Comparison of ENCODE assay signal across 34 mouse cellular contexts in the genomic region with DNA sequence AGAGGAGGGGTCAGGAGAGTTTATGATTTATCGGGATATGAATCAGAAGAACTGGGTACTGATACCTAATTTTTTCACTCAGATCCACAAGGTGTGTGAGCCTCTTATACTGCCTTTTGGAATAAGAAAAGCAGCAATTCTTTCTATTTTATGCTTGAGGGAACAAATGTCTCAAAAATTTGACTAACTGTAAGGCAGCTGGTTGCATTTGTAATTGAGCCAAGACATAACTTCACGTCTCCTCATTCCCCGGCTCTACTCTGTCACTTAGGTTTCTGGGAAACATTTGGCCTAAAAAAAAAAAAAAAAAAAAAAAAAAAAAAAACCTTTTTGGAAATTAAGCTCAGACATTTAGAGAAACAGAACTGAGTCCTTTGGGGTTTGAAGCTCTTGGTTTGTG. TPM values are rescaled to one million over a fixed set of nuclear protein-coding genes. Genes with fewer than 3 reads are reported as not detected.
A peak's percentile ranks its signal among the peaks of the same experiment; 100 is the strongest.
DNase-seq lines count a peak whose midpoint lies in the region; ATAC-seq and TF ChIP-seq lines count a peak whose summit lies in the region.
"Had no signal": no experiment of that assay in that cellular context is flagged by ENCODE, and none has a peak within 500 bp of the region (broad histone marks: within the 10 kb centered on the region; RNA-seq: fewer than 3 reads in every experiment).

No protein-coding gene starts in this region.

- no peaks in the 10 kb centered on the region for H3K9me3 ChIP-seq in embryonic facial prominence, embryonic 14.5 days (ENCODE audit: control insufficient read depth, low read length)
- H3K9me3 ChIP-seq in embryonic facial prominence, embryonic 10.5 days = no peaks in the 10 kb centered on the region
- no peaks in the 10 kb centered on the region for H3K9me3 ChIP-seq in limb, embryonic 14.5 days (ENCODE audit: control insufficient read depth, low read length)
- no peaks in the 10 kb centered on the region for H3K9me3 ChIP-seq in limb, embryonic 10.5 days (replicated peaks)
- H3K9me3 ChIP-seq in kidney, embryonic 16.5 days (ENCODE audit: low read length) = no peaks in the 10 kb centered on the region
- H3K9me3 ChIP-seq: embryonic facial prominence, embryonic 12.5 days; hindbrain, embryonic 13.5 days; limb, embryonic 12.5 days; megakaryocyte, embryonic 14.5 days; midbrain, embryonic 12.5 days; neural tube, embryonic 12.5 days had no signal

- no peaks in the 10 kb centered on the region for H3K36me3 ChIP-seq in embryonic facial prominence, embryonic 14.5 days (ENCODE audit: control insufficient read depth, insufficient read depth, low read length)
- H3K36me3 ChIP-seq in embryonic facial prominence, embryonic 10.5 days (replicated peaks) = no peaks in the 10 kb centered on the region
- no peaks in the 10 kb centered on the region for H3K36me3 ChIP-seq in limb, embryonic 14.5 days (ENCODE audit: control insufficient read depth, insufficient read depth, low read length)
- H3K36me3 ChIP-seq in limb, embryonic 10.5 days = no peaks in the 10 kb centered on the region
- no peaks in the 10 kb centered on the region for H3K36me3 ChIP-seq in kidney, embryonic 16.5 days (ENCODE audit: insufficient read depth, low read length)
- H3K36me3 ChIP-seq: embryonic facial prominence, embryonic 12.5 days; heart, embryonic 12.5 days; hindbrain, embryonic 13.5 days; limb, embryonic 12.5 days; midbrain, embryonic 12.5 days; neural tube, embryonic 12.5 days had no signal

- 50% methylated on average over 3 of the region's 3 CpGs for WGBS in embryonic facial prominence, embryonic 14.5 days
- 89% methylated on average over 3 of the region's 3 CpGs for WGBS in embryonic facial prominence, embryonic 10.5 days
- whole genome bisulfite sequencing in limb, embryonic 14.5 days = 70% methylated on average over 3 of the region's 3 CpGs
- 91% methylated on average over 3 of the region's 3 CpGs for WGBS in limb, embryonic 10.5 days
- WGBS in kidney, embryonic 16.5 days = 67% methylated on average over 3 of the region's 3 CpGs

- no peak overlapping the region for H3K9ac ChIP-seq in embryonic facial prominence, embryonic 14.5 days (ENCODE audit: low read depth, low read length)
- no peak overlapping the region for H3K9ac ChIP-seq in limb, embryonic 14.5 days (ENCODE audit: low read depth, low read length, severe bottlenecking)
- H3K9ac ChIP-seq in kidney, embryonic 16.5 days (replicated peaks; ENCODE audit: low read length) = no peak overlapping the region
- H3K9ac ChIP-seq: embryonic facial prominence, embryonic 12.5 days; heart, embryonic 12.5 days; hindbrain, embryonic 13.5 days; limb, embryonic 12.5 days; midbrain, embryonic 12.5 days; neural tube, embryonic 12.5 days had no signal

- H3K4me1 ChIP-seq in embryonic facial prominence, embryonic 14.5 days (ENCODE audit: control insufficient read depth, insufficient read depth, low read length) = no peaks in the 10 kb centered on the region
- H3K4me1 ChIP-seq in embryonic facial prominence, embryonic 10.5 days = no peaks in the 10 kb centered on the region
- H3K4me1 ChIP-seq in limb, embryonic 14.5 days (ENCODE audit: control insufficient read depth, insufficient read depth, low read length) = no peaks in the 10 kb centered on the region
- H3K4me1 ChIP-seq in limb, embryonic 10.5 days = no peaks in the 10 kb centered on the region
- H3K4me1 ChIP-seq in kidney, embryonic 16.5 days (ENCODE audit: insufficient read depth, low read length) = no peaks in the 10 kb centered on the region
- H3K4me1 ChIP-seq: embryonic facial prominence, embryonic 12.5 days; heart, embryonic 12.5 days; hindbrain, embryonic 13.5 days; limb, embryonic 12.5 days; neural tube, embryonic 12.5 days had no signal

- TF ChIP-seq POLR2A in limb, embryonic 14.5 days (IDR thresholded peaks at IDR 0.05; ENCODE audit: borderline replicate concordance, extremely low read depth, insufficient read depth, insufficient read length) = no peak

- no peak overlapping the region for H3K4me3 ChIP-seq in embryonic facial prominence, embryonic 14.5 days (ENCODE audit: low read depth, low read length)
- H3K4me3 ChIP-seq in embryonic facial prominence, embryonic 10.5 days = no peak overlapping the region
- no peak overlapping the region for H3K4me3 ChIP-seq in limb, embryonic 14.5 days (replicated peaks; ENCODE audit: low read length)
- H3K4me3 ChIP-seq in limb, embryonic 10.5 days = no peak overlapping the region
- H3K4me3 ChIP-seq in kidney, embryonic 16.5 days (ENCODE audit: low read length) = no peak overlapping the region
- H3K4me3 ChIP-seq: embryonic facial prominence, embryonic 12.5 days; heart, embryonic 12.5 days; hindbrain, embryonic 13.5 days; limb, embryonic 12.5 days; megakaryocyte, embryonic 14.5 days; midbrain, embryonic 12.5 days; myocyte; neural tube, embryonic 12.5 days had no signal

- ATAC-seq in embryonic facial prominence, embryonic 14.5 days (ENCODE audit: low read depth) = no peak
- peak; percentile 70 for ATAC-seq in frontal cortex, adult (ENCODE audit: low TSS enrichment)
- no peak for ATAC-seq in limb, embryonic 14.5 days (ENCODE audit: low FRiP score, low read depth)
- no peak for ATAC-seq in cerebellum, adult (ENCODE audit: insufficient number of reproducible peaks, low FRiP score, low TSS enrichment)
- ATAC-seq in kidney, embryonic 16.5 days (ENCODE audit: low FRiP score, low TSS enrichment) = no peak
- ATAC-seq: intestine, postnatal 0 days had no signal

- peak; percentile 12 for DNase-seq in embryonic facial prominence, embryonic 14.5 days (ENCODE audit: low spot score)
- no peak for DNase-seq in embryonic facial prominence, embryonic 10.5 days (ENCODE audit: low spot score)
- no peak for DNase-seq in frontal cortex, postnatal 36 days (ENCODE audit: low spot score in 2 of 2)
- DNase-seq in limb, embryonic 14.5 days (ENCODE audit: low spot score) = peak; percentile 28
- no peak for DNase-seq in limb, embryonic 10.5 days (ENCODE audit: low spot score)
- DNase-seq: adrenal gland, postnatal 14 days; cerebellum, adult 11 months; cerebellum, adult 9-10 months; cerebellum, postnatal 36 days; gastrocnemius, postnatal 25 days; heart, adult 18-20 months; heart, postnatal 4 days; kidney, adult 9 months; kidney, postnatal 25 days; layer of hippocampus, postnatal 36 days; lung, postnatal 4 days; right cerebral cortex, adult 18-20 months; right cerebral cortex, postnatal 4 days; thymus, adult 2 months; thymus, postnatal 36 days had no signal

- no peaks in the 10 kb centered on the region for H3K27me3 ChIP-seq in embryonic facial prominence, embryonic 14.5 days (replicated peaks; ENCODE audit: control insufficient read depth, insufficient read depth, low read length)
- H3K27me3 ChIP-seq in embryonic facial prominence, embryonic 10.5 days (replicated peaks; ENCODE audit: low read depth, poor library complexity, severe bottlenecking) = no peaks in the 10 kb centered on the region
- H3K27me3 ChIP-seq in limb, embryonic 14.5 days (ENCODE audit: control insufficient read depth, insufficient read depth, low read length) = no peaks in the 10 kb centered on the region
- no peaks in the 10 kb centered on the region for H3K27me3 ChIP-seq in limb, embryonic 10.5 days (ENCODE audit: low read depth, poor library complexity, severe bottlenecking)
- H3K27me3 ChIP-seq in kidney, embryonic 16.5 days (ENCODE audit: insufficient read depth, low read length) = no peaks in the 10 kb centered on the region
- H3K27me3 ChIP-seq: CH12.LX; embryonic facial prominence, embryonic 12.5 days; heart, embryonic 12.5 days; hindbrain, embryonic 13.5 days; limb, embryonic 12.5 days; midbrain, embryonic 12.5 days; neural tube, embryonic 12.5 days had no signal

- H3K27ac ChIP-seq in embryonic facial prominence, embryonic 14.5 days (replicated peaks; ENCODE audit: low read depth, low read length) = no peak overlapping the region
- no peak overlapping the region for H3K27ac ChIP-seq in embryonic facial prominence, embryonic 10.5 days (replicated peaks)
- no peak overlapping the region for H3K27ac ChIP-seq in limb, embryonic 14.5 days (replicated peaks; ENCODE audit: low read depth, low read length)
- no peak overlapping the region for H3K27ac ChIP-seq in limb, embryonic 10.5 days
- no peak overlapping the region for H3K27ac ChIP-seq in kidney, embryonic 16.5 days (ENCODE audit: low read length)
- H3K27ac ChIP-seq: embryonic facial prominence, embryonic 12.5 days; hindbrain, embryonic 13.5 days; limb, embryonic 12.5 days; midbrain, embryonic 12.5 days; neural tube, embryonic 12.5 days had no signal

- no peak overlapping the region for H3K4me2 ChIP-seq in embryonic facial prominence, embryonic 14.5 days (ENCODE audit: low read depth, low read length)
- H3K4me2 ChIP-seq in limb, embryonic 14.5 days (replicated peaks; ENCODE audit: low read depth, low read length, severe bottlenecking) = no peak overlapping the region
- no peak overlapping the region for H3K4me2 ChIP-seq in kidney, embryonic 16.5 days (replicated peaks; ENCODE audit: low read depth, low read length)
- H3K4me2 ChIP-seq: embryonic facial prominence, embryonic 12.5 days; heart, embryonic 12.5 days; hindbrain, embryonic 13.5 days; limb, embryonic 12.5 days; liver, embryonic 11.5 days; midbrain, embryonic 12.5 days; neural tube, embryonic 12.5 days had no signal

RNA-seq across cellular contexts. Expression of a gene that starts 19.6 kb away (rescaled TPM):
- 24.1 and 24.4 TPM in 2 replicates for polyA plus RNA-seq in embryonic facial prominence, embryonic 14.5 days (2014; fragmentation: Nextera tagmentation; extraction: Ambion mirVana)
- polyA plus RNA-seq in embryonic facial prominence, embryonic 10.5 days (2016; fragmentation: Nextera tagmentation; extraction: Ambion mirVana) = 9.6 and 11.7 TPM in 2 replicates
- 22.8 and 25.4 TPM in 2 replicates for polyA plus RNA-seq in limb, embryonic 14.5 days (2012; rRNA removed)
- 25.2 and 27.7 TPM in 2 replicates for polyA plus RNA-seq in limb, embryonic 14.5 days (2014; fragmentation: Nextera tagmentation; extraction: Ambion mirVana)
- 6.1 and 8.6 TPM in 2 replicates for polyA plus RNA-seq in limb, embryonic 10.5 days (2016; fragmentation: Nextera tagmentation; extraction: Ambion mirVana)
- polyA plus RNA-seq in kidney, embryonic 16.5 days (2015; fragmentation: Nextera tagmentation; extraction: Ambion mirVana) = 20.1 and 21.6 TPM in 2 replicates

RNA-seq across cellular contexts. Expression of a gene that starts 23.7 kb away (rescaled TPM):
- 45.1 and 48.9 TPM in 2 replicates for polyA plus RNA-seq in embryonic facial prominence, embryonic 14.5 days (2014; fragmentation: Nextera tagmentation; extraction: Ambion mirVana)
- polyA plus RNA-seq in embryonic facial prominence, embryonic 10.5 days (2016; fragmentation: Nextera tagmentation; extraction: Ambion mirVana) = 104 and 105 TPM in 2 replicates
- 68.0 and 68.4 TPM in 2 replicates for polyA plus RNA-seq in limb, embryonic 14.5 days (2012; rRNA removed)
- polyA plus RNA-seq in limb, embryonic 14.5 days (2014; fragmentation: Nextera tagmentation; extraction: Ambion mirVana) = 52.0 and 53.9 TPM in 2 replicates
- polyA plus RNA-seq in limb, embryonic 10.5 days (2016; fragmentation: Nextera tagmentation; extraction: Ambion mirVana) = 97.8 and 110 TPM in 2 replicates
- 77.9 and 83.0 TPM in 2 replicates for polyA plus RNA-seq in kidney, embryonic 16.5 days (2015; fragmentation: Nextera tagmentation; extraction: Ambion mirVana)

RNA-seq across cellular contexts. Expression of a gene that starts 59.3 kb away (rescaled TPM):
- polyA plus RNA-seq in embryonic facial prominence, embryonic 14.5 days (2014; fragmentation: Nextera tagmentation; extraction: Ambion mirVana) = 18.0 and 19.5 TPM in 2 replicates
- polyA plus RNA-seq in embryonic facial prominence, embryonic 10.5 days (2016; fragmentation: Nextera tagmentation; extraction: Ambion mirVana) = 12.3 TPM in 2 replicates
- 27.0 and 43.4 TPM in 2 replicates for polyA plus RNA-seq in limb, embryonic 14.5 days (2012; rRNA removed)
- polyA plus RNA-seq in limb, embryonic 14.5 days (2014; fragmentation: Nextera tagmentation; extraction: Ambion mirVana) = 13.3 and 15.3 TPM in 2 replicates
- 11.1 and 13.0 TPM in 2 replicates for polyA plus RNA-seq in limb, embryonic 10.5 days (2016; fragmentation: Nextera tagmentation; extraction: Ambion mirVana)
- polyA plus RNA-seq in kidney, embryonic 16.5 days (2015; fragmentation: Nextera tagmentation; extraction: Ambion mirVana) = 16.0 and 16.1 TPM in 2 replicates

Comparison
In these comparisons a context has a peak if more than half of its experiments do, and no peak if none do; other contexts are left out.
1. DNase-seq: peak in embryonic facial prominence, embryonic 14.5 days (single experiment) and limb, embryonic 14.5 days (single experiment); none in embryonic facial prominence, embryonic 10.5 days (single experiment), frontal cortex, postnatal 36 days (0 of 2) and limb, embryonic 10.5 days (single experiment).